Comparison of ENCODE assay signal across 8 mouse cellular contexts in genomic region chr14:45142511-45142910, GRCm38 (mm10).
A peak's percentile ranks its signal among the peaks of the same experiment; 100 is the strongest.
DNase-seq lines count a peak whose midpoint lies in the region; ATAC-seq lines count a peak whose summit lies in the region.

No protein-coding gene starts in this region.

- no peaks in the 10 kb centered on the region for H3K36me3 ChIP-seq in midbrain, embryonic 11.5 days (ENCODE audit: control insufficient read depth, insufficient read depth, low read length)
- peaks cover 12% of the 10 kb centered on the region; the same call in 1 of the 2 replicates for H3K36me3 ChIP-seq in midbrain, embryonic 13.5 days
- H3K36me3 ChIP-seq in intestine, embryonic 16.5 days (ENCODE audit: control insufficient read depth, insufficient read depth, low read length): no peaks in the 10 kb centered on the region
- H3K36me3 ChIP-seq in limb, embryonic 10.5 days: no peaks in the 10 kb centered on the region
- 0 out of 2 replicates have a peak, but pooled peaks cover 3% of the 10 kb centered on the region for H3K36me3 ChIP-seq in neural tube, embryonic 14.5 days (ENCODE audit: control insufficient read depth, insufficient read depth, low read length)

- ATAC-seq in midbrain, embryonic 11.5 days (ENCODE audit: low FRiP score): no peak
- no peak for ATAC-seq in midbrain, embryonic 13.5 days
- peak; percentile 52; the same call in 1 of the 2 replicates for ATAC-seq in intestine, embryonic 16.5 days
- ATAC-seq in neural tube, embryonic 14.5 days (ENCODE audit: low read depth): peak; percentile 79; the same call in 1 of the 2 replicates

- H3K4me1 ChIP-seq in midbrain, embryonic 11.5 days (ENCODE audit: control insufficient read depth, insufficient read depth, low read length): no peaks in the 10 kb centered on the region
- H3K4me1 ChIP-seq in midbrain, embryonic 13.5 days (replicated peaks): no peaks in the 10 kb centered on the region
- no peaks in the 10 kb centered on the region for H3K4me1 ChIP-seq in intestine, embryonic 16.5 days (ENCODE audit: control insufficient read depth, insufficient read depth, low read length)
- H3K4me1 ChIP-seq in limb, embryonic 10.5 days: no peaks in the 10 kb centered on the region
- H3K4me1 ChIP-seq in neural tube, embryonic 14.5 days (ENCODE audit: control insufficient read depth, insufficient read depth, low read length): no peaks in the 10 kb centered on the region

- H3K9me3 ChIP-seq in midbrain, embryonic 11.5 days (ENCODE audit: control insufficient read depth, low read length): no peaks in the 10 kb centered on the region
- no peaks in the 10 kb centered on the region for H3K9me3 ChIP-seq in midbrain, embryonic 13.5 days
- no peaks in the 10 kb centered on the region for H3K9me3 ChIP-seq in intestine, embryonic 16.5 days (ENCODE audit: control insufficient read depth, low read length)
- H3K9me3 ChIP-seq in limb, embryonic 10.5 days (replicated peaks): no peaks in the 10 kb centered on the region
- no peaks in the 10 kb centered on the region for H3K9me3 ChIP-seq in neural tube, embryonic 14.5 days (ENCODE audit: control insufficient read depth, low read length)

- no peak overlapping the region for H3K4me3 ChIP-seq in midbrain, embryonic 11.5 days (ENCODE audit: low read depth, low read length)
- no peak overlapping the region for H3K4me3 ChIP-seq in midbrain, embryonic 13.5 days (replicated peaks)
- H3K4me3 ChIP-seq in intestine, embryonic 16.5 days (ENCODE audit: low read length): no peak overlapping the region
- no peak overlapping the region for H3K4me3 ChIP-seq in limb, embryonic 10.5 days
- no peak overlapping the region for H3K4me3 ChIP-seq in neural tube, embryonic 14.5 days (ENCODE audit: low read depth, low read length)

- no peak overlapping the region for H3K4me2 ChIP-seq in midbrain, embryonic 11.5 days
- H3K4me2 ChIP-seq in midbrain, embryonic 13.5 days (replicated peaks): no peak overlapping the region
- no peak overlapping the region for H3K4me2 ChIP-seq in intestine, embryonic 16.5 days (ENCODE audit: low read depth, low read length)
- H3K4me2 ChIP-seq in neural tube, embryonic 14.5 days (ENCODE audit: low read depth, low read length): no peak overlapping the region

- no peaks in the 10 kb centered on the region for H3K27me3 ChIP-seq in midbrain, embryonic 11.5 days (ENCODE audit: control insufficient read depth, insufficient read depth, low read length)
- H3K27me3 ChIP-seq in midbrain, embryonic 13.5 days: no peaks in the 10 kb centered on the region
- no peaks in the 10 kb centered on the region for H3K27me3 ChIP-seq in intestine, embryonic 16.5 days (replicated peaks; ENCODE audit: control insufficient read depth, insufficient read depth, low read length)
- no peaks in the 10 kb centered on the region for H3K27me3 ChIP-seq in limb, embryonic 10.5 days (ENCODE audit: low read depth, poor library complexity, severe bottlenecking)
- H3K27me3 ChIP-seq in neural tube, embryonic 14.5 days (ENCODE audit: control insufficient read depth, insufficient read depth, low read length): no peaks in the 10 kb centered on the region

- H3K9ac ChIP-seq in midbrain, embryonic 11.5 days (ENCODE audit: low read length): no peak overlapping the region
- H3K9ac ChIP-seq in midbrain, embryonic 13.5 days (replicated peaks): no peak overlapping the region
- H3K9ac ChIP-seq in intestine, embryonic 16.5 days (ENCODE audit: low read depth, low read length): no peak overlapping the region
- H3K9ac ChIP-seq in neural tube, embryonic 14.5 days (replicated peaks; ENCODE audit: low read depth, low read length): no peak overlapping the region

- no peak overlapping the region for H3K27ac ChIP-seq in midbrain, embryonic 11.5 days (ENCODE audit: low read depth, low read length)
- no peak overlapping the region for H3K27ac ChIP-seq in midbrain, embryonic 13.5 days
- no peak overlapping the region for H3K27ac ChIP-seq in intestine, embryonic 16.5 days (ENCODE audit: low read length)
- no peak overlapping the region for H3K27ac ChIP-seq in limb, embryonic 10.5 days
- H3K27ac ChIP-seq in neural tube, embryonic 14.5 days (ENCODE audit: low read depth, low read length): no peak overlapping the region

- peak; percentile 89 for DNase-seq in midbrain, embryonic 11.5 days (ENCODE audit: low spot score, missing footprints)
- peak; percentile 51 for DNase-seq in Muller cell, postnatal 12 days (ENCODE audit: inconsistent ontology term)
- DNase-seq in embryo, embryonic 9.5 days (ENCODE audit: extremely low spot score): peak; percentile 32
- peak; percentile 38 for DNase-seq in limb, embryonic 10.5 days (ENCODE audit: low spot score)
- DNase-seq in urinary bladder, adult 18-20 months (ENCODE audit: low spot score in 2 of 2): no peak

- 55% methylated on average over 4 of the region's 4 CpGs for WGBS in midbrain, embryonic 11.5 days
- WGBS in midbrain, embryonic 13.5 days: 62% methylated on average over 4 of the region's 4 CpGs
- WGBS in intestine, embryonic 16.5 days: 50% methylated on average over 4 of the region's 4 CpGs
- WGBS in limb, embryonic 10.5 days: 58% methylated on average over 4 of the region's 4 CpGs
- WGBS in neural tube, embryonic 14.5 days: 59% methylated on average over 4 of the region's 4 CpGs

Comparison
In these comparisons a context has a peak if more than half of its experiments do, and no peak if none do; other contexts are left out.
1. ATAC-seq: peak in intestine, embryonic 16.5 days (single experiment) and neural tube, embryonic 14.5 days (single experiment); none in midbrain, embryonic 11.5 days (single experiment) and midbrain, embryonic 13.5 days (single experiment).
2. DNase-seq: peak in midbrain, embryonic 11.5 days (single experiment), Muller cell, postnatal 12 days (single experiment), embryo, embryonic 9.5 days (single experiment) and limb, embryonic 10.5 days (single experiment); none in urinary bladder, adult 18-20 months (0 of 2).